Mouse (Mus musculus) limb, embryonic 11.5 days (tissue): ENCODE results near the gene Scn2b. TPM values are rescaled to one million over a fixed set of nuclear protein-coding genes. Genes with fewer than 3 reads are reported as not detected.

ENCODE experiments used
- ATAC-seq: fragments of 200-750 bp; cut with Nextera tagmentation; 2 replicates; pipeline ENCODE4 v1.8.0; 2017; ENCODE audit warnings: low read depth; ENCODE audit not compliant: insufficient number of reproducible peaks, low FRiP score, low TSS enrichment
- DNase-seq: peaks from one replicate; pipeline ENCODE4 v3.0.0-alpha.2; 2015; ENCODE audit warnings: low spot score
- H3K27ac ChIP-seq: fragments of 300-500 bp; sonication (generic); replicated peaks from 2 replicates; pipeline ENCODE4 v1.5.1; 2014; ENCODE audit warnings: low read depth, mild to moderate bottlenecking, low read length
- H3K27me3 ChIP-seq: fragments of 300-500 bp; sonication (generic); 2 replicates; pipeline ENCODE4 v1.6.1; 2014; ENCODE audit warnings: mild to moderate bottlenecking, low read length, mixed read lengths; ENCODE audit not compliant: control insufficient read depth, insufficient read depth
- H3K36me3 ChIP-seq: fragments of 300-500 bp; sonication (generic); 2 replicates; pipeline ENCODE4 v1.6.1; 2014; ENCODE audit warnings: mild to moderate bottlenecking, low read length, moderate library complexity, mixed read lengths; ENCODE audit not compliant: control insufficient read depth, insufficient read depth
- H3K4me1 ChIP-seq: fragments of 300-500 bp; sonication (generic); 2 replicates; pipeline ENCODE4 v1.6.1; 2014; ENCODE audit warnings: low read length, mixed read lengths; ENCODE audit not compliant: control insufficient read depth, insufficient read depth
- H3K4me2 ChIP-seq: fragments of 300-500 bp; sonication (generic); 2 replicates; pipeline ENCODE4 v1.6.1; 2014; ENCODE audit warnings: low read depth, mild to moderate bottlenecking, moderate library complexity; ENCODE audit not compliant: severe bottlenecking
- H3K4me3 ChIP-seq: fragments of 300-500 bp; sonication (generic); 2 replicates; pipeline ENCODE4 v1.5.1; 2014; ENCODE audit warnings: low read depth, low read length
- H3K9ac ChIP-seq: fragments of 300-500 bp; sonication (generic); 2 replicates; pipeline ENCODE4 v1.6.1; 2014; ENCODE audit warnings: mild to moderate bottlenecking, low read length
- H3K9me3 ChIP-seq: fragments of 300-500 bp; sonication (generic); 2 replicates; pipeline ENCODE4 v1.6.1; 2016; ENCODE audit warnings: low read length; ENCODE audit not compliant: control insufficient read depth
- WGBS: fragments of 180-500 bp; shearing (Covaris S2); extraction: QIAGEN DNeasy Blood & Tissue Kit; methylation state at CpG from one replicate; pipeline ENCODE4 v1.1.7; 2014; 5-methylcytosine and 5-hydroxymethylcytosine counted together
- polyA plus RNA-seq: library from polyadenylated mRNA; unstranded; fragments of >200 nt; fragmentation: Nextera tagmentation; extraction: Ambion mirVana; gene quantifications from 2 replicates; pipeline ENCODE4 v1.2.1, GENCODE M21; 2014

The Scn2b gene
- polyA plus RNA-seq, 1 experiment from 2014 or later, result 8.0 TPM

- no peaks in the 10 kb centered on the region for H3K36me3 ChIP-seq
- H3K9me3 ChIP-seq, result no peaks in the 10 kb centered on the region
- no peak for DNase-seq
- H3K27ac ChIP-seq, result no peak overlapping the region
- H3K9ac ChIP-seq, result no peak overlapping the region
- WGBS, result 88% methylated on average over 5 of the region's 5 CpGs
- no peak overlapping the region for H3K4me3 ChIP-seq
- no peak overlapping the region for H3K4me2 ChIP-seq
- no peak for ATAC-seq
- H3K27me3 ChIP-seq, result no peaks in the 10 kb centered on the region
- no peaks in the 10 kb centered on the region for H3K4me1 ChIP-seq
These were observed 52.6 kb downstream of the Scn2b start for GRCm38 (mm10) chr9:45170150-45170549.

GRCm38 (mm10) chr9:45171073-45171610 lies 53.6 kb downstream of the Scn2b start:
- Histone ChIP-seq H3K27ac (no peak overlapping the region), H3K9me3 (no peaks in the 10 kb centered on the region), H3K4me2 (no peak overlapping the region), H3K4me1 (no peaks in the 10 kb centered on the region), H3K27me3 (no peaks in the 10 kb centered on the region), H3K36me3 (no peaks in the 10 kb centered on the region), H3K9ac (no peak overlapping the region), H3K4me3 (no peak overlapping the region)
- WGBS, result 77% methylated on average over 1 of the region's 1 CpGs
- ATAC-seq (no peak), DNase-seq (no peak)

GRCm38 (mm10) chr9:45173475-45173874 lies 55.9 kb downstream of the Scn2b start:
- Histone ChIP-seq H3K27me3 (no peaks in the 10 kb centered on the region), H3K4me2 (no peak overlapping the region), H3K4me3 (no peak overlapping the region), H3K4me1 (no peaks in the 10 kb centered on the region), H3K9me3 (no peaks in the 10 kb centered on the region), H3K9ac (no peak overlapping the region), H3K36me3 (no peaks in the 10 kb centered on the region), H3K27ac (no peak overlapping the region)
- 71% methylated on average over 3 of the region's 3 CpGs for WGBS
- DNase-seq (no peak), ATAC-seq (no peak)

- H3K9me3 ChIP-seq, result no peaks in the 10 kb centered on the region
- no peak overlapping the region for H3K27ac ChIP-seq
- H3K9ac ChIP-seq, result no peak overlapping the region
- H3K27me3 ChIP-seq, result no peaks in the 10 kb centered on the region
- H3K4me2 ChIP-seq, result no peak overlapping the region
- H3K36me3 ChIP-seq, result no peaks in the 10 kb centered on the region
- H3K4me3 ChIP-seq, result no peak overlapping the region
- no peaks in the 10 kb centered on the region for H3K4me1 ChIP-seq
- WGBS, result 92% methylated on average over 5 of the region's 5 CpGs
- DNase-seq (no peak), ATAC-seq (no peak)
These were observed 61.7 kb downstream of the Scn2b start for GRCm38 (mm10) chr9:45179282-45179681.

Other genes starting within 250 kb of the Scn2b start
- gene Kmt2a, start 236.5 kb upstream of the Scn2b start, polyA plus RNA-seq, result 13.7 and 14.8 TPM in 2 replicates
- 574 and 614 TPM in 2 replicates for gene Atp5l, start 197.0 kb upstream of the Scn2b start, polyA plus RNA-seq
- 27.9 and 31.6 TPM in 2 replicates for gene Ube4a, start 152.2 kb upstream of the Scn2b start, polyA plus RNA-seq
- 0.33 and 0.37 TPM in 2 replicates for gene Cd3g, start 137.4 kb upstream of the Scn2b start, polyA plus RNA-seq
- not detected in 2 replicates for gene Cd3d, start 136.0 kb upstream of the Scn2b start, polyA plus RNA-seq
- not detected in 2 replicates for gene Cd3e, start 108.2 kb upstream of the Scn2b start, polyA plus RNA-seq
- 11.6 and 14.1 TPM in 2 replicates for gene Mpzl2, start 78.0 kb upstream of the Scn2b start, polyA plus RNA-seq
- 2.3 and 2.6 TPM in 2 replicates for gene Mpzl3, start 62.6 kb upstream of the Scn2b start, polyA plus RNA-seq
- 2.1 and 2.6 TPM in 2 replicates for gene Jaml, start 38.6 kb upstream of the Scn2b start, polyA plus RNA-seq
- gene Scn4b, start 20.6 kb downstream of the Scn2b start, polyA plus RNA-seq, result 0.24 and 0.35 TPM in 2 replicates
- not detected in 2 replicates for gene BC049352, start 64.2 kb downstream of the Scn2b start, polyA plus RNA-seq
- 0.16 and 0.18 TPM in 2 replicates for gene Tmprss4, start 86.3 kb downstream of the Scn2b start, polyA plus RNA-seq
- 0.53 and 0.57 TPM in 2 replicates for gene Il10ra, start 151.4 kb downstream of the Scn2b start, polyA plus RNA-seq
- 0.63 and 0.77 TPM in 2 replicates for gene Tmprss13, start 201.3 kb downstream of the Scn2b start, polyA plus RNA-seq